28 mouse cellular contexts compared by ENCODE assay signal in the genomic region with DNA sequence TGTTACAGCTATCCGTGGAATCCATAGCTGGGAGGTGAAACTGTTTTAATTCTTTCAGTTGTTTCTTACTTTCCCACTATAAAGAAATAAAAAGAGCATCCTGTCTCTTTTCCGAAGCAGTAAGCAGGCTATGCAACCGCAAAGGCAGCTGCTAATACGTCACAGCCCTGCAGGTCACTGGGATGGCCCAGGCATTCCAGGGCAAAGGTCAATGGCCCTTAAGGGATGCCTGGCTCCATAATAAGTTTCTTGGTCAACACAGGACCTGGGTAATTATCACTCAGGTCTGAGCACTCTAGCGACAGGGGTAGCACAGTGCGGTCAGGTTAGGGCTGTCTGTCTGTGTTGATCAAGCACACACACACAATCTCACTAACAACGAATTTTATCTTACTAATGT.
DNase-seq lines count a peak whose midpoint lies in the region; ATAC-seq and TF ChIP-seq lines count a peak whose summit lies in the region.
"Had no signal": no experiment of that assay in that cellular context is flagged by ENCODE, and none has a peak within 500 bp of the region (broad histone marks: within the 10 kb centered on the region; RNA-seq: fewer than 3 reads in every experiment).

No protein-coding gene starts in this region.

- DNase-seq in embryo, embryonic 10 days (ENCODE audit: low spot score): peak; percentile 51
- DNase-seq in embryo, embryonic 11 days: no peak
- DNase-seq in liver, adult 2 months (ENCODE audit: extremely low read depth, low read depth, low spot score): peak; percentile 71
- no peak for DNase-seq in liver, embryonic 11.5 days (ENCODE audit: low spot score)
- peak; percentile 30 for DNase-seq in lung, postnatal 36 days
- no peak for DNase-seq in lung, adult 2 months
- DNase-seq in urinary bladder, adult 18-20 months (ENCODE audit: low spot score in 2 of 2): no peak
- DNase-seq: adrenal gland, adult 8-10 months; adrenal gland, postnatal 25 days; cerebellum, adult 11-12 months; cerebellum, adult 8-10 months; cerebellum, postnatal 10 days; cerebellum, postnatal 36 days; gastrocnemius, postnatal 25 days; heart, adult 18-20 months; heart, postnatal 10 days; heart, postnatal 4 days had no signal

- TF ChIP-seq CTCF in liver, adult 2 months (IDR thresholded peaks at IDR 0.05; ENCODE audit: low read depth, low read length): no peak
- no peak for TF ChIP-seq CTCF in lung, adult 2 months (IDR thresholded peaks at IDR 0.05; ENCODE audit: insufficient read depth, low read length)

- 0 out of 2 replicates have a peak, but pooled peaks cover 4% of the 10 kb centered on the region for H3K4me1 ChIP-seq in liver, adult 2 months (ENCODE audit: control insufficient read depth, insufficient read depth, low read length)
- H3K4me1 ChIP-seq in liver, embryonic 11.5 days (replicated peaks; ENCODE audit: control insufficient read depth, insufficient read depth, low read length): no peaks in the 10 kb centered on the region
- H3K4me1 ChIP-seq in lung, adult 2 months (ENCODE audit: control insufficient read depth, insufficient read depth, low read length): no peaks in the 10 kb centered on the region
- H3K4me1 ChIP-seq: embryonic facial prominence, embryonic 15.5 days; forebrain, embryonic 15.5 days had no signal

- ATAC-seq in liver, embryonic 11.5 days (replicated peaks; ENCODE audit: low FRiP score): no peak
- ATAC-seq in erythroblast, adult 5-6 weeks (replicated peaks; ENCODE audit: low FRiP score, poor library complexity, severe bottlenecking): no peak
- ATAC-seq: activated CD4-positive, CD25-positive, alpha-beta regulatory T cell, adult 4 months; forebrain, embryonic 15.5 days; hindbrain, postnatal 0 days had no signal

- H3K36me3 ChIP-seq in liver, adult 2 months (ENCODE audit: control insufficient read depth, insufficient read depth, low read length): peaks cover 5% of the 10 kb centered on the region; the same call in 1 of the 2 replicates
- no peaks in the 10 kb centered on the region for H3K36me3 ChIP-seq in liver, embryonic 11.5 days (ENCODE audit: control insufficient read depth, insufficient read depth, low read length)
- H3K36me3 ChIP-seq: embryonic facial prominence, embryonic 12.5 days; embryonic facial prominence, embryonic 15.5 days; forebrain, embryonic 12.5 days; forebrain, embryonic 15.5 days; heart, embryonic 15.5 days had no signal

- no peaks in the 10 kb centered on the region for H3K79me2 ChIP-seq in liver, adult 2 months (ENCODE audit: control insufficient read depth, insufficient read depth, low read length)

- no peaks in the 10 kb centered on the region for H3K27me3 ChIP-seq in liver, adult 2 months (ENCODE audit: control insufficient read depth, insufficient read depth, low read length)
- peaks cover 6% of the 10 kb centered on the region for H3K27me3 ChIP-seq in liver, embryonic 11.5 days (replicated peaks; ENCODE audit: control insufficient read depth, insufficient read depth, low read length)
- H3K27me3 ChIP-seq: embryonic facial prominence, embryonic 15.5 days; forebrain, embryonic 15.5 days; heart, embryonic 12.5 days; heart, embryonic 15.5 days had no signal

- no peak overlapping the region for H3K9ac ChIP-seq in liver, adult 2 months (ENCODE audit: low read depth, low read length)
- H3K9ac ChIP-seq in liver, embryonic 11.5 days (ENCODE audit: low read depth, low read length): no peak overlapping the region
- H3K9ac ChIP-seq: embryonic facial prominence, embryonic 12.5 days; embryonic facial prominence, embryonic 15.5 days; forebrain, embryonic 12.5 days; forebrain, embryonic 15.5 days; heart, embryonic 12.5 days; heart, embryonic 15.5 days; hindbrain, embryonic 14.5 days had no signal

- 35% methylated on average over 7 of the region's 7 CpGs for WGBS in liver, adult 2 months
- 56% methylated on average over 7 of the region's 7 CpGs for WGBS in liver, embryonic 11.5 days
- 52% methylated on average over 7 of the region's 7 CpGs for WGBS in lung, adult 2 months

- no peak for TF ChIP-seq POLR2A in liver, adult 2 months (IDR thresholded peaks at IDR 0.05; ENCODE audit: extremely low read depth, insufficient read depth, low read length)
- TF ChIP-seq POLR2A in lung, adult 2 months (IDR thresholded peaks at IDR 0.05; ENCODE audit: borderline replicate concordance, extremely low read depth, low read depth, low read length): no peak

- H3K27ac ChIP-seq in liver, adult 2 months (replicated peaks; ENCODE audit: insufficient read depth, low read depth, low read length): no peak overlapping the region
- H3K27ac ChIP-seq in liver, embryonic 11.5 days (ENCODE audit: low read depth, low read length): no peak overlapping the region
- H3K27ac ChIP-seq: embryonic facial prominence, embryonic 12.5 days; embryonic facial prominence, embryonic 15.5 days; forebrain, embryonic 12.5 days; forebrain, embryonic 15.5 days; heart, embryonic 15.5 days; hindbrain, embryonic 14.5 days; hindbrain, postnatal 0 days had no signal

- H3K9me3 ChIP-seq in liver, embryonic 11.5 days (ENCODE audit: control insufficient read depth, low read length): no peaks in the 10 kb centered on the region
- H3K9me3 ChIP-seq: embryonic facial prominence, embryonic 12.5 days; embryonic facial prominence, embryonic 15.5 days; forebrain, embryonic 12.5 days; forebrain, embryonic 15.5 days; heart, embryonic 12.5 days; heart, embryonic 15.5 days had no signal

- H3K4me2 ChIP-seq in liver, embryonic 11.5 days: no peak overlapping the region
- H3K4me2 ChIP-seq: embryonic facial prominence, embryonic 12.5 days; embryonic facial prominence, embryonic 15.5 days; forebrain, embryonic 12.5 days; forebrain, embryonic 15.5 days; heart, embryonic 12.5 days; heart, embryonic 15.5 days; hindbrain, embryonic 14.5 days had no signal

- H3K4me3 ChIP-seq in liver, adult 2 months (ENCODE audit: insufficient read depth, low read depth, low read length): no peak overlapping the region
- no peak overlapping the region for H3K4me3 ChIP-seq in liver, embryonic 11.5 days (ENCODE audit: low read depth, low read length)
- H3K4me3 ChIP-seq in lung, adult 2 months (replicated peaks; ENCODE audit: extremely low read depth, low read depth, low read length): no peak overlapping the region
- H3K4me3 ChIP-seq: embryonic facial prominence, embryonic 12.5 days; embryonic facial prominence, embryonic 15.5 days; erythroblast, embryonic 14.5 days; forebrain, embryonic 12.5 days; forebrain, embryonic 15.5 days; heart, embryonic 12.5 days; heart, embryonic 15.5 days had no signal

Comparison
In these comparisons a context has a peak if more than half of its experiments do, and no peak if none do; other contexts are left out.
1. DNase-seq: peak in embryo, embryonic 10 days (single experiment), liver, adult 2 months (single experiment) and lung, postnatal 36 days (single experiment); none in embryo, embryonic 11 days (single experiment), liver, embryonic 11.5 days (single experiment), lung, adult 2 months (single experiment) and urinary bladder, adult 18-20 months (0 of 2).